Mouse (Mus musculus) B cell, adult 2 months (primary cell): Measurements from ENCODE around the gene Ccdc115.

Source experiments
- DNase-seq, 2 experiments: peaks; one replicate each; pipeline ENCODE4 v3.0.0; 2022

Ccdc115 gene

DNA sequence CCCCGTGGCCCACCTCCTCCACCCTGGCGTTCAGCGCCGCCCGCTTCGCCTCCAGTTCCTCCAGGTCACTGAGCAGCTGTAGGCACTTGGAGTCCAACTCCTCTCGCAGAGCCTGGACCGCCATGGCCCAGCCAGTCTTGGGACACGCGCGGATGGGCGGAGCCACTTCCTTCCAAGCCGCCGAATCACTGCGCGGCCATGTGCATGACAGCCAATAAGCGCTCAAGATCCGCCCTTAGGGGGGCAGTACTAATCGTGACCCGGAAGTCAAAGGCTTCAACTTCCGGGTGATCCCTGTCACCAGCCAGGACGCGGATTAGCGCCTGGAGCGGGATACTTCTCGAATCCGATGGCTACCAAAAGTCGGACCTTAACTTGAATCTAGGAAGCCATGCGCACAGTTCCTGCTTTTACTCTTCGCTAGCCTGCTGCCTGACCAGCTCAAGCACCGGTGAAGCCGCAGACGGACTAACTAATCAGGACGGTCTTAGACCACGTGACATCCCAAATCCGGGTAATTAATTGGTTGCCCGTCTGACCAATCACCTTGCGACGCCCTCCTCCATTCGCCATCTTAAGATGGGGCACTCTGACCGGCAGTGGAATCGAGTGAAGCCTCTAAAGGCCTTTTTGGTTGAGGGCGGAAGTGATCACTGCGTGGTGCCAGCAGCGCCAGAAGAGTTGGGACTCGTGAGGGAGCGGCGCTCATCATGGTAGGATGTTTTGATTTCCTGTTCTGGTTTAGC is at the start of gene Ccdc115, which contains the start of gene Imp4:
Ccdc115 (minus strand) TSS at position 458 of the 746 bp plus-strand sequence.
Imp4 (plus strand) TSS at position 637 of the 746 bp plus-strand sequence.
- peak; percentile 93 to 94 for DNase-seq

GRCm38 (mm10) chr1:34487383-34487782 is 47.9 kb upstream of the Ccdc115 start:
- no peak for DNase-seq

GRCm38 (mm10) chr1:34485461-34486188 is 46.2 kb upstream of the Ccdc115 start:
- peak; percentile 67 to 70 for DNase-seq

- DNase-seq: peak in 1 of 2 experiments; percentile 54
Measured at GRCm38 (mm10) chr1:34484470-34484869, 45.0 kb upstream of the Ccdc115 start.

DNA sequence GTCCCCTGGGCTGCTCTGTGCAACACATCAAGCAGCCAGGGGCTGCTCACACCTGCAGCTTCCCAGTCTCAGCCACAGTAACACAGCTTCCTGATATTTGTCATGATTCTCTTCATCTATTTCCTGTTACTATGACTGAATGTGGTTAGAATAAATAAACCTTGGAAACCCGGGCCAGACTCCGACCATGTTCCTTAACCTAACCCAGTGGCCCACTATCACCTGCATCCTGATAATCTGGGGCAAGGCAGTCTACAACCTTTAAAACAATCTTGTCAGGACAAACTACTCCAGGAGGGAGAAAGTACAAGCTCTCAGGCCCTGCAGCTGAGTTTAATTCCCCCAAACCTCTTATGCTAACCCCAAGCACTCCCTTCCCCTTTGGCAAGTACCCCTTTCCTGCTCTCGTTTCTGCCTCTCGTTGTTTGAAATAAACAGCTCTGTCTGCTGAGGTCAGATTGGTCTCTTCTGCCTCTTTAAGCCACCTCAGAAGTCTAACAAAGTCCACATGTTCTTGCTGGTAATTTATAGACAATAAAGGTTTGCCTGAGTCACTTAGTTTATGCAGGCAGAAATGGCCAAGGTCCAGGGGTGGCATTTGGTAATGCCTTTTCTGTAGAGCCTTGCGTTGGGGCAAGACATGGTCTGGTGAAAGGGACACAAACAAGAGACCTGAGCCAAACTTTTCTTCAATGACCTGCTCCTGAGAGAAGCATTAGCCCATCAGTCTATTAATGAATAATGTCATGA is 42.6 kb upstream of the Ccdc115 start:
- DNase-seq: no peak

DNA sequence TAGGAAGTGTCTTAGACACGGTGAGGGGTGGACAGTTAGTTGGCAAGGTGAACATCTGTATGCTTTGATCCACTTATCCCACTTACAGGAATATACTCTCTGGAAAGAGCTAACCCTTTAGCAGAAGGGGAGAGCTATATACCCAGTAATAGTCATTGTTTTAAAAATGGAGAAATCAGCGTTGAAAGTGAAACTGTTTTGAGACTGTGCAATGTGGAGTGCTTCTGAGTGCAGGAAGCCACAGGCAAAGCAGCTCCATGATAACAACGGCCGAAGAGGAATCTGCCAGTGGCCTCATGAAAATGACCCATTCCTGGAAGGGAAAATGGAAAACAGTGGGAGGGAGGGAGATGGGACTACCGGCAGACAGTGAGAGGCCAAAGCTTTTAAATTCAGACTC is 41.3 kb upstream of the Ccdc115 start:
- DNase-seq: peak in 1 of 2 experiments; percentile 32

- DNase-seq: peak; percentile 54 to 57
Measured at GRCm38 (mm10) chr1:34478891-34479655, 39.6 kb upstream of the Ccdc115 start.

- peak; percentile 80 to 81 for DNase-seq
Measured at GRCm38 (mm10) chr1:34472427-34473300, 33.2 kb upstream of the Ccdc115 start.

DNA sequence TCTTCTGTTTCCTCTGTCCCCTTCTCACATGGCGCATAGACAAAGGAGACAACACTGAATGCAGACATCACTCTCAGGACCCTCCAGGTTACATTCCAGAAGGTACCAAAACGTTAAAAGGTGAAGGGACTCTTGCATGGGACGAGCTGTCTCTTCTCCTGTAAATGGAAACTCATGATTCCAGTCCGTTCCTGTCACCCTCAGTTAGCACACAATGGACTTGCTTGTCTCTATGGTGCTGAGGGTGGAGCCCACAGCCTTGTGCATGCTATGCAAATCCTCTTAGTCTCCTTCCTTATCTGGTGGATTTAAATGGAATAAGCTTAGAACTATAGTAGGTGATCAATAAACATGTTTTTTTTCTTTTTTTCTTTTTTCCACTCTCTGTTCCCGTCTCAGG is 30.3 kb upstream of the Ccdc115 start:
- DNase-seq: no peak

GRCm38 (mm10) chr1:34468500-34468899 is 29.0 kb upstream of the Ccdc115 start:
- no peak for DNase-seq

DNA sequence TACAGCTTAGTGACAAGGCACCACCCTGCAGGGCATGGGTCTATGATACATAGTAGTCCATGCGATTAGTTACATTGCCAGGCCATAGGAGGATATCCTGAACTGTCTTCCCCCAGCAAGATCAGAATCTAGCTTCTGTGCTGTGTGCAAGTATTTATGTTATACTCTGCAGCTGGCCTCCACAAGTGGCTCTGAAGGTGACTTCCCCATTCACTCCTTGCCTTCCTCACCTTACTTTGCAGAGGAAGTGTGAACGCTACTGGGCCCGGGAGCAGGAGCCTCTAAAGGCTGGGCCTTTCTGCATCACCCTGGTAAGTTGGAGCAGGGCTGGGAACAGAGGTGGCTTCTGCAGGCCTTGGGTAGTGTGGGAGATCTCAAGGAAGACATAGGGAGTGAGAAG is 28.6 kb upstream of the Ccdc115 start:
- DNase-seq: no peak

- DNase-seq: no peak
Measured at GRCm38 (mm10) chr1:34465445-34465844, 26.0 kb upstream of the Ccdc115 start.

DNA sequence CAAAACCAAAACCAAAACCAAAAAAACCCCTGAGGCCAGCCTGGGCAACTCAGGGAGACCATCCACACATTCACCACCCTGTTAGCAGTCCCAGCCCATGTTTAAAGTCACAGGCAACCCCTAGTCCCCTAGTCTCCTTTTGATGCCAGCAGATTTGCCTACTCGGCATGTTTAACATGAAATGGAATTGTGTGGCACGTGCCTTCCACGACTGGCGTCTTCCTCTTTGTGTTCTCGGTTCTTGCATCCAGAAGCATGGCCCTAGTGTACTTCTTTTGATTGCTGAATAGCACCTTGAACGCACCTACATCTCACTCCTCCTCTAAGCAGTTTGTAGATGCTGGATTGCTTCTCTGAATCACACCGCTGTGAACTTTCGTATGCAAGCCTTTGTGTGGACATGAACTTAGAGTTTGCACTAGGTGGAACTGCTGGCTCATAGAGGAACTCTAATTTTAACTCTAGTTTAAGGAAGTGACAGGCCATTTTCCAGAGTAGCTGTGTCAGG is 24.9 kb upstream of the Ccdc115 start:
- DNase-seq: peak; percentile 59 to 64

DNA sequence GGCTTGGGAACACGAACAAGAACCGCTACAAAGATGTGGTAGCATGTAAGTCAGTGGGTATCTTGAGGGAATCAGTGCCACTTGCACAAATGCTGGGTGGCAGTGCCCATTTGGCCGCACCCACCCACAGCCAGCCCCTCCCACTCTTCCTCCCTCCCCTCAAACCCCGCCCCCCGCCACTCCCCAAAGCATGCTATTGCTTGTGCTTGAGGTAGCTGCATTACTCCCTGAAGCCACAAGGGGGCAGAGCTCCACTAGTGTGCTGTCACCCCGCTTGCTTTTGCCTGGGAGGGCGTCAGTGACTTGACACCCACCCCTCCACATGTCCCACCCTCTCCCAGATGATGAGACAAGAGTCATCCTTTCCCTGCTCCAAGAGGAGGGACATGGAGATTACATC is 23.3 kb upstream of the Ccdc115 start:
- peak; percentile 88 to 89 for DNase-seq

DNA sequence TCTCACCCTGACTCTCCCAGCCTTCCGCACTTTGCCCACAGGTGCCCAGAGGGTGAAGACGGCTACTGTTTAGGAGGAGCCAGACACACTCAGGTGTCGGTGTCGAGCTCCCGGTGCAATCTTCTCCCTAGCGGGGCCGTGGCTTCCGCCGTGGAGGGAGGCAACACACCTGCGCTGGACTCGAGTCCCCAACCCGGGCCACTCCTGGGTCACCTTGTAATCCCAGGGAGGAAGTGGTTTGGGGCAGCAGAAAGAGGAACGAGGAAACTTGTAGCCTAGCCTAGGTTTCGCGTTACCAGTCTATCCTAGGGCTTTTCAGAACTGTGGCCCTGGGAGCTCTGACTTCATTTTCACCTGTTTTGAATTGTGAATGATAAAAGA is 20.6 kb upstream of the Ccdc115 start:
- peak; percentile 51 to 52 for DNase-seq

DNA sequence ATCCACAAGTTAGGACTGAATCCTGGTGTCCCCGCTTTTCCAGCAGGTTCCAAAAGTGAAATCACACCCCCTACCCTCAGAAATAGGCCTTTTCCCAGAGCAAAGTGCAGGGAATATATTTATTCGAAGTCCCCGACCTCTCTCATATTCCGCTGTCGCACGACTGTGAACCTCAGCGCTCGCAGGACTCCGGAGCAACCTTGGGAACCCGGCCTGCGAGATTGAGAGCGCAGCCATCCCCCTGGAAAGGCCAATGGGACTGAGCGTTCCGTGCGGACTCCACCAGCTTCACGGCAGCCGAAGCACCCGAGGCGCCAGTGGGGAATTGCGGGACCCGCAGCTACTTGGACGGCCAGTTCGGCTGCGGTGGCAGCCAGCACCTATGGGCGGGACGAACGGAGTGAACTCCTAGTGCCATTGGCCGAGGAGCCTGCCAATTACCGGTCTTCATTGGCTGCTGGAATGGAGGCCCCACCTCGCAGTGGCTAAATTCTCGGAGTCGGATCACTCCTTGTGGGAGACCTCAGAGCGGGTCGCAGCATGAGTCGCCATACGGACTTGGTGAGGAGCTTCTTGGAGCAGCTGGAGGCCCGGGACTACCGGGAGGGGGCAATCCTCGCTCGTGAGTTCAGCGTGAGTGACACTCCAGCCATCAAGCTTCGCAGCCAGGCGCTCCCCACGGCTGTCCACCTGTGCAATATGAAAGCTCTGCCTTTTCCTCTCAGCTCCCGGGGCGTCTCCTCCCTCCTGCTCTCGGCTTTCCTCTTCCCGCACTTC is 20.0 kb upstream of the Ccdc115 start, which contains the start of gene Ptpn18:
Ptpn18 (plus strand) TSS at position 479 of the 777 bp plus-strand sequence.
- peak; percentile 90 to 91 for DNase-seq

DNA sequence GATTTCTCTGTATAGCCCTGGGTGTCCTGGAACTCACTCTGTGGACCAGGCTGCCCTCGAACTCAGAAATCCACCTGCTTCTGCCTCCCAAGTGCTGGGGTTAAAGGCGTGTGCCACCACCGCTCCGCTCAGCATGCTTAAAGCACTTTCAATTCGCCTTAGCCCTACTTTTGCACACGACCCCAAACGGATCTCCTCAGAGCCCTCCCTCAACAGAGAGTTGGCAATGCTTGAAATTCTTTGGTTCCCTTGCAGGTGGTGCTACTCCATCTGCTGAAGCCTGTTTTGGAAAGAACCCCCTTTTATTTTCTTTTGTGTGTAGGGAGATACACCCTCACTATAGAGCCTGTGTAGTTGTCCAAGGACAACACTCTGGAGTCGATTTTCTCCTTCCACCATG is 19.0 kb upstream of the Ccdc115 start:
- peak in 1 of 2 experiments; percentile 34 for DNase-seq

GRCm38 (mm10) chr1:34443124-34443523 is 3.7 kb upstream of the Ccdc115 start:
- DNase-seq: no peak

DNA sequence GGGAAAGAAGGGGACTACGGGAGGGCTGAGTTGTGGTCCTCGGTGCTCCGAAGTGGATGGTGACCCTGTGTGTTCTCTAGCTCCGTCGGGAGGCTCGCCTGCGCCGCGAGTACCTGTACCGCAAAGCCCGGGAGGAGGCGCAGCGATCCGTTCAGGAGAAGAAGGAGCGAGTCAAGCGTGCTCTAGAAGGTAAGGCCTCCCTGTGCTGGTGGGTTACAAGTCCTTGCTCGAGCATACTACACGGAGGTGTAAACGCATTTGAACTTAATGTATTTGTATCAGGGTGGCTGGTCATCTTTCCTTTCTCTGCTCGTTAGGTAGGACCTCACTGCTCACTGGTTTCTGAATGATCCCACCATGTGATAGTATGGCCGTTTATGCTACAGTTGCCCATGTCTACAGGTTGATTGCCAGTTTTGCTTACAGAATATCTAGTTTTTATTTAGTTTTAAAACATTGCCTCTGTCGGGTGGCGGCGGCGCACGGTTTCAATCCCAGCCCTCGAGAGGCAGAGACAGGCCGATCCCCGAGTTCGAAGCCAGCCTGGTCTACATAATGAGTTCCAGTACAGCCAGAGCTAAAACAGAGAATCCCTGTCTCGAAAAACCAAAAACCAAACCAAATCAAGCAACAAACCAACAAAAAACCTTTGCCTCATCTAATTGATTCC is 624 bp upstream of the Ccdc115 start:
- DNase-seq: peak; percentile 54
